Mouse (Mus musculus) CH12.LX (cell line): ENCODE results near the gene Fam228b. TPM values are rescaled to one million over a fixed set of nuclear protein-coding genes. Genes with fewer than 3 reads are reported as not detected.

Experiments
- DNase-seq: peaks from one replicate; pipeline ENCODE4 v3.0.0-alpha.2; 2013; ENCODE audit errors: extremely low read depth
- H3K27ac ChIP-seq: 2 replicates; pipeline ENCODE4 v1.5.1; 2012; ENCODE audit warnings: low read depth, mild to moderate bottlenecking, control low read depth, moderate library complexity; ENCODE audit not compliant: insufficient read depth
- H3K27me3 ChIP-seq: replicated peaks from 2 replicates; pipeline ENCODE3; 2012; ENCODE audit warnings: inconsistent platforms
- H3K36me3 ChIP-seq, 2 experiments: replicated peaks in 1 of 2; 2 replicates each; pipeline versions ENCODE3 to v1.6.1; 2012; ENCODE audit warnings: inconsistent platforms in 1 of 2, low read length in 1 of 2, mild to moderate bottlenecking in 1 of 2, mixed read lengths in 1 of 2, moderate library complexity in 1 of 2; ENCODE audit not compliant: control insufficient read depth in 1 of 2, insufficient read depth in 1 of 2
- H3K4me1 ChIP-seq, 2 experiments: 2 replicates each; pipeline ENCODE4 v1.6.1; 2012; ENCODE audit warnings: inconsistent platforms in 1 of 2, moderate library complexity in 1 of 2; ENCODE audit not compliant: insufficient read depth in 2 of 2, control insufficient read depth in 1 of 2
- H3K4me2 ChIP-seq: 2 replicates; pipeline ENCODE4 v1.6.1; 2012; ENCODE audit warnings: low read depth, mild to moderate bottlenecking, control low read depth; ENCODE audit not compliant: poor library complexity, insufficient read depth, severe bottlenecking
- H3K4me3 ChIP-seq, 3 experiments: fragments of 150-350 bp in 1 of 3; sonication (generic) in 1 of 3; replicated peaks in 1 of 3; 2 replicates each; pipeline versions ENCODE3 to v1.5.1; 2011 to 2012; ENCODE audit warnings: low read depth in 2 of 3, low read length in 2 of 3, mild to moderate bottlenecking in 2 of 3, moderate library complexity in 2 of 3, control low read depth in 1 of 3, improper control_type of control experiment in 1 of 3, inconsistent platforms in 1 of 3, mixed read lengths in 1 of 3; ENCODE audit not compliant: poor library complexity in 1 of 3
- H3K79me2 ChIP-seq: replicated peaks from 2 replicates; pipeline ENCODE4 v1.6.1; 2012; ENCODE audit warnings: mild to moderate bottlenecking, moderate library complexity; ENCODE audit not compliant: control insufficient read depth, poor library complexity, insufficient read depth, severe bottlenecking; ENCODE audit errors: extremely low read depth
- H3K9ac ChIP-seq: 2 replicates; pipeline ENCODE4 v1.6.1; 2012; ENCODE audit warnings: low read depth, mild to moderate bottlenecking, control low read depth, moderate library complexity; ENCODE audit not compliant: insufficient read depth
- H3K9me3 ChIP-seq: replicated peaks from 2 replicates; pipeline ENCODE3; 2012; ENCODE audit warnings: low read length, inconsistent platforms, mixed read lengths
- BHLHE40 ChIP-seq: IDR thresholded peaks from 2 replicates; pipeline ENCODE4 v1.6.1; 2011; ENCODE audit warnings: mild to moderate bottlenecking, low read depth, low read length, improper control_type of control experiment
- CHD1 ChIP-seq: IDR thresholded peaks from 2 replicates; pipeline ENCODE4 v1.6.1; 2012; ENCODE audit warnings: low read depth, low read length, improper control_type of control experiment, inconsistent platforms
- CTCF ChIP-seq, 2 experiments: IDR thresholded peaks in 1 of 2; conservative IDR thresholded peaks in 1 of 2; 2 replicates each; pipeline ENCODE4 v1.5.1; 2011 to 2012; ENCODE audit warnings: low read depth in 2 of 2, low read length in 2 of 2, improper control_type of control experiment in 1 of 2, inconsistent platforms in 1 of 2, mild to moderate bottlenecking in 1 of 2, moderate library complexity in 1 of 2
- E2F4 ChIP-seq: IDR thresholded peaks from 2 replicates; pipeline ENCODE4 v1.6.1; 2011; ENCODE audit warnings: low read depth, low read length, improper control_type of control experiment; ENCODE audit not compliant: insufficient replicate concordance
- EP300 ChIP-seq: IDR thresholded peaks from 2 replicates; pipeline ENCODE4 v1.6.1; 2011; ENCODE audit warnings: low read length, improper control_type of control experiment
- IRF4 ChIP-seq: IDR thresholded peaks from 2 replicates; pipeline ENCODE4 v1.6.1; 2014; ENCODE audit warnings: low read depth, mild to moderate bottlenecking, inconsistent platforms, low read length, improper control_type of control experiment
- JUN ChIP-seq: IDR thresholded peaks from 2 replicates; pipeline ENCODE4 v1.6.1; 2011; ENCODE audit warnings: low read depth, mild to moderate bottlenecking, low read length, improper control_type of control experiment, moderate library complexity; ENCODE audit not compliant: insufficient read depth
- MAFK ChIP-seq: IDR thresholded peaks from 2 replicates; pipeline ENCODE4 v1.6.1; 2011; ENCODE audit warnings: low read length, improper control_type of control experiment; ENCODE audit not compliant: insufficient replicate concordance
- MAX ChIP-seq: IDR thresholded peaks from 2 replicates; pipeline ENCODE4 v1.6.1; 2011; ENCODE audit warnings: low read length, improper control_type of control experiment
- MAZ ChIP-seq: IDR thresholded peaks from 2 replicates; pipeline ENCODE4 v1.6.1; 2012; ENCODE audit warnings: low read depth, mild to moderate bottlenecking, inconsistent platforms, low read length, improper control_type of control experiment, moderate library complexity
- MEF2A ChIP-seq: IDR thresholded peaks from 2 replicates; pipeline ENCODE4 v1.6.1; 2014; ENCODE audit warnings: low read depth, mild to moderate bottlenecking, inconsistent platforms, low read length, improper control_type of control experiment, borderline replicate concordance
- NRF1 ChIP-seq: IDR thresholded peaks from 2 replicates; pipeline ENCODE4 v1.6.1; 2014; ENCODE audit warnings: low read depth, mild to moderate bottlenecking, inconsistent platforms, low read length, improper control_type of control experiment, moderate library complexity
- PAX5 ChIP-seq: IDR thresholded peaks from 2 replicates; pipeline ENCODE4 v1.6.1; 2012; ENCODE audit warnings: low read length, inconsistent platforms, mixed read lengths
- POLR2A ChIP-seq: IDR thresholded peaks from 2 replicates; pipeline ENCODE4 v1.6.1; 2011; ENCODE audit warnings: low read depth, mild to moderate bottlenecking, improper control_type of control experiment, low read length
- POLR2AphosphoS2 ChIP-seq: IDR thresholded peaks from 2 replicates; pipeline ENCODE4 v1.6.1; 2011; ENCODE audit warnings: low read depth, low read length, improper control_type of control experiment
- RAD21 ChIP-seq: IDR thresholded peaks from 2 replicates; pipeline ENCODE4 v1.6.1; 2011; ENCODE audit warnings: low read depth, mild to moderate bottlenecking, low read length, improper control_type of control experiment, moderate library complexity
- RCOR1 ChIP-seq: conservative IDR thresholded peaks from 2 replicates; pipeline ENCODE4 v1.6.1; 2012; ENCODE audit warnings: low read depth, mild to moderate bottlenecking, inconsistent platforms, low read length, improper control_type of control experiment
- TBP ChIP-seq: conservative IDR thresholded peaks from 2 replicates; pipeline ENCODE4 v1.6.1; 2011; ENCODE audit warnings: low read depth, low read length, improper control_type of control experiment
- TCF12 ChIP-seq: IDR thresholded peaks from 2 replicates; pipeline ENCODE4 v1.6.1; 2014; ENCODE audit warnings: low read depth, mild to moderate bottlenecking, inconsistent platforms, low read length, improper control_type of control experiment
- UBTF ChIP-seq: IDR thresholded peaks from 2 replicates; pipeline ENCODE4 v1.6.1; 2012; ENCODE audit warnings: low read depth, mild to moderate bottlenecking, inconsistent platforms, low read length, improper control_type of control experiment, moderate library complexity
- USF2 ChIP-seq: conservative IDR thresholded peaks from 2 replicates; pipeline ENCODE4 v1.6.1; 2011; ENCODE audit warnings: low read depth, low read length, improper control_type of control experiment
- ZNF384 ChIP-seq: IDR thresholded peaks from 2 replicates; pipeline ENCODE4 v1.6.1; 2012; ENCODE audit warnings: low read depth, low read length, improper control_type of control experiment, inconsistent platforms
- dilution Hi-C: fragments of 300-500 bp; cut with MboI; formaldehyde crosslinking; loops from 2 replicates; pipeline ENCODE4 v1.14.3; 2020; ENCODE audit warnings: low sequenced_read_pairs; ENCODE audit not compliant: extremely low pct_unique_long_range_greater_than_20kb, extremely low pct_ligation_motif_present
- in situ Hi-C: fragments of 300-500 bp; cut with MboI; formaldehyde crosslinking; loops from 3 replicates; pipeline ENCODE4 v1.14.3; 2019; ENCODE audit warnings: low sequenced_read_pairs, low pct_ligation_motif_present, low pct_unique_long_range_greater_than_20kb, mixed read lengths
- polyA plus RNA-seq: library from polyadenylated mRNA; unstranded; fragments of >175 nt; gene quantifications from 2 replicates; pipeline ENCODE4 v1.2.1, GENCODE M21; 2012; ENCODE audit warnings: low read depth; ENCODE audit not compliant: insufficient read length
- total RNA-seq, 2 experiments: library from RNA; depleted of rRNA; stranded (reverse); fragments of 300-350 nt in 1 of 2; fragments of >200 nt in 1 of 2; gene quantifications; 2 replicates each; pipeline ENCODE4 v1.2.3; 2012 to 2014

The Fam228b gene
- total and polyA plus RNA-seq, 3 experiments: 0.13 TPM; not detected in 2

DNA sequence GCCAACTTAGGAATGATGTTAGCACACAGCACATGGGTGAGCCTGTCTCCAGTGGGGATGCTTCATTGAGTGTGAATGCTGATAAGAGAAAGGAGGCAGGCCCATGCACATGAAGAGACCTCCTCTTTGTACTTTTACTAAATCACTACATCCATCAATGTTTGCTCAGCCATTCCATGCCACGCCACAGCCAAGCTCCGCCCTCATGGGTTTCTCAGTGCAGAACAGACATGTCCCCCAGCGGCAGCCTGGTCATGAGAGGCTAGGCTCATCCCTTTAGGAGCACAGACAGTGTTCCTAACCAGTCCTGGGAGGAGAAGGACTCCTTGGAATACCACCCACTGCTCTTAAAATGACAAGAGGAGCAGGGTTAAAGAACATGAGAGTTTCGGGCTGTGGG lies 37.4 kb downstream of the Fam228b start:
- peaks cover 0 to 10% of the 10 kb centered on the region in 2 experiments for H3K36me3 ChIP-seq
- no peak overlapping the region for H3K4me3 ChIP-seq
- no peak for DNase-seq
- no peaks in the 10 kb centered on the region for H3K79me2 ChIP-seq
- in situ Hi-C loops (no loop called here), dilution Hi-C loops (no loop called here)
- peaks cover 3% of the 10 kb centered on the region for H3K9me3 ChIP-seq
- no peak for TF ChIP-seq UBTF
- TF ChIP-seq CHD1: no peak
- TF ChIP-seq MAZ: no peak
- TF ChIP-seq TCF12: no peak
- no peak for TF ChIP-seq MAFK
- no peaks in the 10 kb centered on the region for H3K4me1 ChIP-seq
- H3K9ac ChIP-seq: no peak overlapping the region
- no peak overlapping the region for H3K27ac ChIP-seq
- no peaks in the 10 kb centered on the region for H3K27me3 ChIP-seq
- H3K4me2 ChIP-seq: no peak overlapping the region

DNA sequence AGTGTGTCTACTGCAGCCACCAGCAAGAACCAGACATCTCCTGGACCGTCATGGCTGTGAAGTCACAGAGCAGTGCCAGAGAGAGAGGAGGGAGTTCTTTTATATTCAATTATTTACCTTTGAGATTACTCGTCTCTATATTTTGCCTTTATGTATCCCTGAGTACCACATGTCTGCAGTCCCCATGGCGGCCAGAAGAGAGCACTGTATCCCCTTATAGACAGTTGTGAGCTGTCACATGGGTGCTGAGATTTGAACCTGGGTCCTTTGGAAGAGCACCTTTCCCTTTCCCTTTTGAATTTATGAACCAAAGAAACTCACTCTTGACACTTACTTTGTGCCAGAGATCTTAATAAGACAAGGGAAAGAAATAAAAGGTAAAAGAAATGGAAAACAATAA lies 39.9 kb downstream of the Fam228b start:
- Histone ChIP-seq H3K27me3 (no peaks in the 10 kb centered on the region), H3K4me2 (no peak overlapping the region), H3K4me3 (no peak overlapping the region), H3K9me3 (peaks cover 3% of the 10 kb centered on the region), H3K27ac (no peak overlapping the region), H3K4me1 (no peaks in the 10 kb centered on the region), H3K79me2 (no peaks in the 10 kb centered on the region), H3K36me3 (peaks cover 0 to 18% of the 10 kb centered on the region in 2 experiments), H3K9ac (no peak overlapping the region)
- TF ChIP-seq RCOR1: no peak
- 0 out of 2 replicates have a peak, but pooled peaks have one; percentile 10 for TF ChIP-seq MAX
- TF ChIP-seq CTCF (conservative IDR thresholded peaks at IDR 0.05 in 1 of 2, IDR thresholded peaks at IDR 0.05 in 1 of 2; ENCODE audit: low read depth in 2 of 2, low read length in 2 of 2): peak in 1 of 2 experiments; percentile 33; a peak in 2 of 4 replicates
- peak; percentile 7 for DNase-seq
- dilution Hi-C loops (no loop called here), in situ Hi-C loops (no loop called here)

DNA sequence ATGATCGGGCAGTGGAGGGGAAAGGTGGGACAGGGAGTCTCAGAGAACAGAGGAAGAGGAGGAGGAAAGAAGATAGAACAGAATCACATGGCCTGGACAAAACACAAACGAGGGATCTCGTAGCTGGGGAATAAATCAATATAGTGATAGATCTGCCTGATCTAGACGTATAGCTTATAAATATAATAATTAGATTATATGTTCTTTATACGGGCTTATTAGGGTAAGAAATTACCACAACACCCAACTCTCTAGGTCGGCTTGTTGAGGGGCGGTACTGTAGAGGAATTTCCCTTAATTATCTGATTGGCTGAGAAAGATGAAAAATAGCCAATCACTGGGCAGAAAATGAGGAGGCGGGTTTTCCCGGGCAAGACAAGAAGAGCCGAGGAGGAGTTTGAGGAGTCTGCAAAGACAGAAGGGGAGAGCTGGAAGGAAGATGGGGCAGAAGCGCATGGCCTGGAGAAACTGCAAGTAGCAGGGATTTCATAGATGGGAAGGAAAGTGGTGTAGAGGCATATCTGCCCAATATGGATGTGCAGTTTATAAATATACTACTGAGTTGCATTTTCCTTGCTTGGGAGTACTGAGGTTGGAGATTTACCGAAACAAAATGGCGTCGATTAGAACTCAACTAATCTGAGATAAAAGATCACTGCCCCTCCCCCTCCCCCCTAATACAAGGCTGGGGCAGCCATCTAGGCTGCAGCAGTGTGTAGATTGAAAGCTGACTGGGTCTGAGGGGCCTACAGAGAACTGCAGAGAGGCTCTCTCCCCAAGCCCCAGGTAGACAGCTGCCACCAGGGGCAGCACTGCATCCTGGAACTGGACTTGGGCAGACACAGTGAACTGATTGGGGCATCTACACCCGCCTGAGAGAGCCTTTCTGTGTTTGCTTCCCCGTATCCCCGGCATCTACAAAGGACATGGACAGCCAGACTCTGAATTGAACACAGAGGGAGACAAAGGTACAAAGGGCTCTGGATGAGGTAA lies 49.0 kb downstream of the Fam228b start:
- DNase-seq: peak; percentile 91
- peak overlapping the region; percentile 69 for H3K4me2 ChIP-seq
- H3K9ac ChIP-seq: peak overlapping the region; percentile 67
- no peaks in the 10 kb centered on the region for H3K9me3 ChIP-seq
- H3K27me3 ChIP-seq: no peaks in the 10 kb centered on the region
- in situ Hi-C loops: no loop called here
- peaks cover 0 to 14% of the 10 kb centered on the region in 2 experiments for H3K36me3 ChIP-seq
- peaks cover 3 to 32% of the 10 kb centered on the region in 2 experiments for H3K4me1 ChIP-seq
- dilution Hi-C loops: no loop called here
- no peaks in the 10 kb centered on the region for H3K79me2 ChIP-seq
- peak overlapping the region; percentile 51 to 65 (median 59) for H3K4me3 ChIP-seq
- H3K27ac ChIP-seq: no peak overlapping the region
- peak; percentile 46 for TF ChIP-seq RAD21
- no peak for TF ChIP-seq BHLHE40
- TF ChIP-seq POLR2AphosphoS2: peak; percentile 85; the same call in 1 of the 2 replicates
- no peak for TF ChIP-seq ZNF384
- peak; percentile 96 for TF ChIP-seq POLR2A
- no peak for TF ChIP-seq PAX5
- peak; percentile 66 for TF ChIP-seq MAX
- peak; percentile 94 for TF ChIP-seq TBP
- no peak for TF ChIP-seq JUN
- TF ChIP-seq IRF4: peak; percentile 33; the same call in 1 of the 2 replicates
- peak; percentile 32; the same call in 1 of the 2 replicates for TF ChIP-seq NRF1
- TF ChIP-seq RCOR1: no peak
- TF ChIP-seq E2F4: peak; percentile 88; the same call in 1 of the 2 replicates
- no peak for TF ChIP-seq EP300
- TF ChIP-seq USF2: no peak
- peak; percentile 32; the same call in 1 of the 2 replicates for TF ChIP-seq MEF2A
- TF ChIP-seq MAZ: peak; percentile 59; the same call in 1 of the 2 replicates
- peak in 1 of 2 experiments; percentile 75; a peak in 3 of 4 replicates for TF ChIP-seq CTCF (conservative IDR thresholded peaks at IDR 0.05 in 1 of 2, IDR thresholded peaks at IDR 0.05 in 1 of 2; ENCODE audit: low read depth in 2 of 2, low read length in 2 of 2)
